Mouse (Mus musculus): ENCODE results near the gene Gimap7.

GRCm38 (mm10) chr6:48770696-48771095 is 52.3 kb downstream of the Gimap7 start, which contains the start of gene Gimap3:
- TF ChIP-seq EP300 (IDR thresholded peaks at IDR 0.05; ENCODE audit: low read depth) (no peak), CTCF (IDR thresholded peaks at IDR 0.05; ENCODE audit: low read depth) (no peak)
